Mouse (Mus musculus): ENCODE measurements around the gene Gm13287.
"Not testable (repeated sequence)": the region's sequence is repeated elsewhere in the genome, so short reads cannot be mapped to it uniquely, and the experiment has no call there.

Gene Gm13287

GRCm38 (mm10) chr4:88802954-88803353, at the start of gene Gm13287:
Gm13287 (plus strand) TSS chr4:88803254.
- DNase-seq = not testable (repeated sequence)

- peak; percentile 67 to 71 for DNase-seq
Observed at GRCm38 (mm10) chr4:88754818-88755340, 48.2 kb upstream of the Gm13287 start, which contains the start of gene Gm13271. Gm13271 (plus strand) TSS chr4:88754868.

DNA sequence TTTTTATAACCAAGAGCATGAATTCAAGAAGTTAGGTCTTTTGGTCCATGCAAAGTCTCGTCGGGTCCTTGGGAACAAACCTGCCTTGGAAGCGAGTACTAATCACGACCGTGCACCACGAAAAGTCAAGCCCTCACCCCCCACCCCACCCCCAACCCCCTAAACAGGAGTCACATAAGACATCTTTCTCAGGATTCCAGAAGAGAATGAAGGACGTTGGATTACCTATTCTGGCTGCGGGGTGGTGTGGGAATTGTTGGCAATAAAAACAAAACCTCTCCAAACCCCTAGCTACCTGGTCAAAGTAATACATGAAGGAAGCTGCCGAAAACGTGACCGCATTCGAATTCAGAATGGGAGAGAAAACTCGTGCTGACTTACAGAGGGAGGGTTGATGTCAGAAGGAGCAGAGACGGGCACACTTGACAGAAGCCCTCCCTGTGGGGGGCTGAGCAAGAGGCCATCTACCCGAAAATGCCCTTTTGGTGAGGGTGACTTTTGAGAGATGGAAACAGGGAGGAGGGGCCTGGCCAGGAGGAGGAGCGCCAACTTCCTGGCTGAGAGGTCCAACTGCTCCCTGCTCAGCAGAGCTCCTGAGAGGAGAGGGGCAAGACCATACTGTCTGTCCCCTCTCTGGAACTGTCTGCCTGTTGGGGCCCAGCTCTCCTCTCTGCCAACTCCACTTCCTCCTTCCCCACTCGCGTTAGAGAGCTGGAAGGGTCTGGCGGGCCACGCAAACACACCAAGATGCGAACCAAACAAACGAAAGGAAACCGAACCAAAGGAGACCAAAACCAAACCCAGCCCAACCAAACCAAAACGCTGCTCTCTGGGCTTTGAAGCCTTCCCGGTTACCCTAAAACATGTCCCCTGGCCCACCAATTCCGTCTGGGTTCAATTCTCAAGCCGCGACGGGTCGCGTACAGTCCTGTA, 46.2 kb upstream of the Gm13287 start:
- peak in 1 of 2 experiments; percentile 12 for DNase-seq

DNA sequence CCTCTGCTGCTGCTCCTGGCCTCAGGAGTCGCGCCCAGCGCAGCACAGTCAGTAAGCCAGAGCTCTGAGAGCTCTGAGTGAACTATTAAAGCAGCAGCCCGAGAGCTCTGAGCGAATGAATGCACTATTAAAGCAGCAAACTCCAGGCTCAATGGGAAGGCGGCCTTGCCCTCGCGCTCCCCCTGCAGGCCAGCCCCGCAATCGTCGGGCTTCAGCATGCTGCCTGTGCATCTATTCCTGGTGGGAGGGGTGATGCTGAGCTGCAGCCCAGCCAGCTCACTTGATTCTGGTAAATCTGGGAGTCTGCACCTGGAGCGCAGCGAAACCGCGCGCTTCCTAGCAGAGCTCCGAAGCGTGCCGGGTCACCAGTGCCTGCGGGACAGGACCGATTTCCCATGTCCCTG, 45.4 kb upstream of the Gm13287 start:
- DNase-seq = peak; percentile 90 to 93

GRCm38 (mm10) chr4:88758751-88759150, 44.3 kb upstream of the Gm13287 start:
- not testable (repeated sequence) for DNase-seq

DNA sequence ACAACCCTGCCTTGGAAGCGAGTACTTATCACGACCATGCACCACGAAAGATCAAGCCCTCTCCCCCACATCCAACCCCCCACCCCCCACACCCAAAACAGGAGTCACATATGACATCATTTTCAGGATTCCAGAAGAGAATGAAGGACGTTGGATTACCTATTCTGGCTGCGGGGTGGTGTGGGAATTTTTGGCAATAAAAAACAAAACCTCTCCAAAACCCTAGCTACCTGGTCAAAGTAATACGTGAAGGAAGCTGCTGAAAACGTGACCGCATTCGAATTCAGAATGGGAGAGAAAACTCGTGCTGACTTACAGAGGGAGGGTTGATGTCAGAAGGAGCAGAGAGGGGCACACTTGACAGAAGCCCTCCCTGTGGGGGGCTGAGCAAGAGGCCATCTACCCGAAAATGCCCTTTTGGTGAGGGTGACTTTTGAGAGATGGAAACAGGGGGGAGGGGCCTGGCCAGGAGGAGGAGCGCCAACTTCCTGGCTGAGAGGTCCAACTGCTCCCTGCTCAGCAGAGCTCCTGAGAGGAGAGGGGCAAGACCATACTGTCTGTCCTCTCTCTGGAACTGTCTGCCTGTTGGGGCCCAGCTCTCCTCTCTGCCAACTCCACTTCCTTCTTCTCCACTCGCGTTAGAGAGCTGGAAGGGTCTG, 43.3 kb upstream of the Gm13287 start, which contains the start of gene Gm13283:
TSS of gene Gm13283 (plus strand) at position 510 of the 659 bp plus-strand sequence.
- DNase-seq = peak; percentile 33 to 42

DNA sequence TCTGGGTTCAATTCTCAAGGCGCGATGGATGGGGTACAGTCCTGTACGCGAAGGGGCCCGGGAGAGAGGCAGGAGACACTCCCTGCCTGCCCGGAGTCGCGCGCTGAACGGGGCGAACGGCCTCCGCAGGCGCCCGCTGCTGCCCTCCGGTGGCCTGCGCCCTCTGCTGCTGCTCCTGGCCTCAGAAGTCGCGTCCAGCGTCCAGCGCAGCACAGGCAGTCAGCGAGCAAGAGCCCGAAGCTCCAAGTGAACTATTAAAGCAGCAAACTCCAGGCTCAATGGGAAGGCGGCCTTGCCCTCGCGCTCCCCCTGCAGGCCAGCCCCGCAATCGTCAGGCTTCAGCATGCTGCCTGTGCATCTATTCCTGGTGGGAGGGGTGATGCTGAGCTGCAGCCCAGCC, 42.6 kb upstream of the Gm13287 start:
- peak; percentile 85 for DNase-seq

DNA sequence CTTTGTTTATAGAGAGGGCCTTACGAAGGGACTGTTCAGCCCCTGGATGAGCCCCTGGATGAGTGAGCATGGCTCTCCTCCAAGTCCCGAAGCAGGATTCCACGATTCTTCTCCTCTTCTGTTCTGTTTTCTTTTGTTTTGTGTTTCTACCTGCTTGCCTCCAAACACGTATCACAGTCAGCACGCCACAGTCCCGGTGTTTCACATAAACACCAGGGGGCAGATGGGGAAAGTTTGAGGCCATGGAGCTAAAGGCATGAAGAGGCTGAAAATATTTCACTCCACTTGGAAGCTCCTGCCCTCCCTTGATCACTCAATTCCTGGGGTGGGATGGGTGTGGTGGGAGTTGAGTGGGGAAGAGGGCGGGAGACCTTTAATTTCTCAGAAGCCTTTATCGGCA, 41.3 kb upstream of the Gm13287 start:
- DNase-seq = peak; percentile 57 to 63

- not testable (repeated sequence) for DNase-seq
Observed at GRCm38 (mm10) chr4:88762341-88762740, 40.7 kb upstream of the Gm13287 start.

DNA sequence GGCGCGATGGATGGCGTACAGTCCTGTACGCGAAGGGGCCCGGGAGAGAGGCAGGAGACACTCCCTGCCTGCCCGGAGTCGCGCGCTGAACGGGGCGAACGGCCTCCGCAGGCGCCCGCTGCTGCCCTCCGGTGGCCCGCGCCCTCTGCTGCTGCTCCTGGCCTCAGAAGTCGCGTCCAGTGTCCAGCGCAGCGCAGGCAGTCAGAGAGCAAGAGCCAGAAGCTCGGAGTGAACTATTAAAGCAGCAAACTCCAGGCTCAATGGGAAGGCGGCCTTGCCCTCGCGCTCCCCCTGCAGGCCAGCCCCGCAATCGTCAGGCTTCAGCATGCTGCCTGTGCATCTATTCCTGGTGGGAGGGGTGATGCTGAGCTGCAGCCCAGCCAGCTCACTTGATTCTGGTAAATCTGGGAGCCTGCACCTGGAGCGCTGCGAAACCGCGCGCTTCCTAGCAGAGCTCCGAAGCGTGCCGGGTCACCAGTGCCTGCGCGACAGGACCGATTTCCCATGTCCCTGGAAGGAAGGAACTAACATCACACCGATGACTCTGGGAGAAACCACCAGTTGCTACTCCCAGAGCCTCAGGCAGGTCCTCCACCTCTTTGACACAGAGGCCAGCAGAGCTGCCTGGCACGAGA, 39.6 kb upstream of the Gm13287 start:
- peak; percentile 70 to 79 for DNase-seq

DNA sequence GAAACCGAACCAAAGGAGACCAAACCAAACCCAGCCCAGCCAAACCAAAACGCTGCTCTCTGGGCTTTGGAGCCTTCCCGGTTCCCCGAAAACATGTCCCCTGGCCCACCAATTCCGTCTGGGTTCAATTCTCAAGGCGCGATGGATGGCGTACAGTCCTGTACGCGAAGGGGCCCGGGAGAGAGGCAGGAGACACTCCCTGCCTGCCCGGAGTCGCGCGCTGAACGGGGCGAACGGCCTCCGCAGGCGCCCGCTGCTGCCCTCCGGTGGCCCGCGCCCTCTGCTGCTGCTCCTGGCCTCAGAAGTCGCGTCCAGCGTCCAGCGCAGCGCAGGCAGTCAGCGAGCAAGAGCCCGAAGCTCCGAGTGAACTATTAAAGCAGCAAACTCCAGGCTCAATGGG, 29.5 kb upstream of the Gm13287 start, which contains the start of gene Gm13290:
TSS of gene Gm13290 (plus strand) at position 301 of the 400 bp plus-strand sequence.
- not testable (repeated sequence) for DNase-seq

GRCm38 (mm10) chr4:88776622-88777021, 26.4 kb upstream of the Gm13287 start, which contains the start of gene Gm13289:
Gm13289 (plus strand) TSS chr4:88776922.
- DNase-seq = not testable (repeated sequence)

DNA sequence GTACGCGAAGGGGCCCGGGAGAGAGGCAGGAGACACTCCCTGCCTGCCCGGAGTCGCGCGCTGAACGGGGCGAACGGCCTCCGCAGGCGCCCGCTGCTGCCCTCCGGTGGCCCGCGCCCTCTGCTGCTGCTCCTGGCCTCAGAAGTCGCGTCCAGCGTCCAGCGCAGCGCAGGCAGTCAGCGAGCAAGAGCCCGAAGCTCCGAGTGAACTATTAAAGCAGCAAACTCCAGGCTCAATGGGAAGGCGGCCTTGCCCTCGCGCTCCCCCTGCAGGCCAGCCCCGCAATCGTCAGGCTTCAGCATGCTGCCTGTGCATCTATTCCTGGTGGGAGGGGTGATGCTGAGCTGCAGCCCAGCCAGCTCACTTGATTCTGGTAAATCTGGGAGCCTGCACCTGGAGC, 23.5 kb upstream of the Gm13287 start, which contains the start of gene Gm13272:
TSS of gene Gm13272 (plus strand) at position 301 of the 400 bp plus-strand sequence.
- not testable (repeated sequence) for DNase-seq

- DNase-seq = not testable (repeated sequence)
Observed at GRCm38 (mm10) chr4:88780320-88780719, 22.7 kb upstream of the Gm13287 start.

DNA sequence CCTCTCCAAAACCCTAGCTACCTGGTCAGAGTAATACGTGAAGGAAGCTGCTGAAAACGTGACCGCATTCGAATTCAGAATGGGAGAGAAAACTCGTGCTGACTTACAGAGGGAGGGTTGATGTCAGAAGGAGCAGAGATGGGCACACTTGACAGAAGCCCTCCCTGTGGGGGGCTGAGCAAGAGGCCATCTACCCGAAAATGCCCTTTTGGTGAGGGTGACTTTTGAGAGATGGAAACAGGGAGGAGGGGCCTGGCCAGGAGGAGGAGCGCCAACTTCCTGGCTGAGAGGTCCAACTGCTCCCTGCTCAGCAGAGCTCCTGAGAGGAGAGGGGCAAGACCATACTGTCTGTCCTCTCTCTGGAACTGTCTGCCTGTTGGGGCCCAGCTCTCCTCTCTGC, 21.2 kb upstream of the Gm13287 start, which contains the start of gene Ifnz:
TSS of gene Ifnz (plus strand) at position 301 of the 400 bp plus-strand sequence.
- not testable (repeated sequence) for DNase-seq

GRCm38 (mm10) chr4:88782335-88782734, 20.7 kb upstream of the Gm13287 start:
- not testable (repeated sequence) for DNase-seq

DNA sequence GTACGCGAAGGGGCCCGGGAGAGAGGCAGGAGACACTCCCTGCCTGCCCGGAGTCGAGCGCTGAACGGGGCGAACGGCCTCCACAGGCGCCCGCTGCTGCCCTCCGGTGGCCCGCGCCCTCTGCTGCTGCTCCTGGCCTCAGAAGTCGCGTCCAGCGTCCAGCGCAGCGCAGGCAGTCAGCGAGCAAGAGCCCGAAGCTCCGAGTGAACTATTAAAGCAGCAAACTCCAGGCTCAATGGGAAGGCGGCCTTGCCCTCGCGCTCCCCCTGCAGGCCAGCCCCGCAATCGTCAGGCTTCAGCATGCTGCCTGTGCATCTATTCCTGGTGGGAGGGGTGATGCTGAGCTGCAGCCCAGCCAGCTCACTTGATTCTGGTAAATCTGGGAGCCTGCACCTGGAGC, 17.6 kb upstream of the Gm13287 start, which contains the start of gene Gm13276:
TSS of gene Gm13276 (plus strand) at position 301 of the 400 bp plus-strand sequence.
- not testable (repeated sequence) for DNase-seq

DNA sequence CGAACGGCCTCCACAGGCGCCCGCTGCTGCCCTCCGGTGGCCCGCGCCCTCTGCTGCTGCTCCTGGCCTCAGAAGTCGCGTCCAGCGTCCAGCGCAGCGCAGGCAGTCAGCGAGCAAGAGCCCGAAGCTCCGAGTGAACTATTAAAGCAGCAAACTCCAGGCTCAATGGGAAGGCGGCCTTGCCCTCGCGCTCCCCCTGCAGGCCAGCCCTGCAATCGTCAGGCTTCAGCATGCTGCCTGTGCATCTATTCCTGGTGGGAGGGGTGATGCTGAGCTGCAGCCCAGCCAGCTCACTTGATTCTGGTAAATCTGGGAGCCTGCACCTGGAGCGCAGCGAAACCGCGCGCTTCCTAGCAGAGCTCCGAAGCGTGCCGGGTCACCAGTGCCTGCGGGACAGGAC, 14.7 kb upstream of the Gm13287 start, which contains the start of gene Gm13277:
TSS of gene Gm13277 (plus strand) at position 231 of the 400 bp plus-strand sequence.
- DNase-seq = peak; percentile 71 to 76

- DNase-seq = not testable (repeated sequence)
Observed at GRCm38 (mm10) chr4:88791250-88791649, 11.8 kb upstream of the Gm13287 start, which contains the start of gene Gm13278. Gm13278 (plus strand) TSS chr4:88791550.

- peak; percentile 67 to 74 for DNase-seq
Observed at GRCm38 (mm10) chr4:88793936-88794675, 8.9 kb upstream of the Gm13287 start, which contains the start of gene Gm13275. Gm13275 (plus strand) TSS chr4:88794487.

- DNase-seq = not testable (repeated sequence)
Observed at GRCm38 (mm10) chr4:88797097-88797496, 6.0 kb upstream of the Gm13287 start, which contains the start of gene Gm13279. Gm13279 (plus strand) TSS chr4:88797397.
